Mouse (Mus musculus) spleen, adult 2 months (tissue): ENCODE measurements around the gene Ucp3.

Experiments
- CTCF ChIP-seq: fragments of 200-500 bp; IDR thresholded peaks from 2 replicates; pipeline ENCODE4 v1.5.1; 2011; ENCODE audit warnings: mild to moderate bottlenecking, inconsistent platforms; ENCODE audit not compliant: insufficient read depth, insufficient read length, insufficient replicate concordance; ENCODE audit errors: extremely low read depth
- POLR2A ChIP-seq: fragments of 200-500 bp; IDR thresholded peaks from 2 replicates; pipeline ENCODE4 v1.6.1; 2011; ENCODE audit warnings: low read depth, low read length, inconsistent platforms

GRCm38 (mm10) chr7:100488474-100489048, 15.8 kb downstream of the Ucp3 start:
- no peak for TF ChIP-seq POLR2A
- TF ChIP-seq CTCF: no peak
